Mouse (Mus musculus): ENCODE results near the gene Tekt4.

- TF ChIP-seq CTCF (conservative IDR thresholded peaks at IDR 0.05; ENCODE audit: low read length) (no peak), POU5F1 (IDR thresholded peaks at IDR 0.05; ENCODE audit: borderline replicate concordance, low read length) (no peak)
These were observed 66.1 kb downstream of the Tekt4 start for GRCm38 (mm10) chr17:25520492-25520891.
